Mouse (Mus musculus): ENCODE measurements around the gene Pdp2. TPM values are rescaled to one million over a fixed set of nuclear protein-coding genes. Genes with fewer than 3 reads are reported as not detected.

Gene Pdp2
- total RNA-seq, 4 experiments from 2014 or later: 9.0 to 11.6 (median 10.4) TPM

GRCm38 (mm10) chr8:104595773-104596536, 4.7 kb downstream of the Pdp2 start:
- no peak for DNase-seq (ENCODE audit: low spot score in 2 of 2)

GRCm38 (mm10) chr8:104597656-104598055, 6.4 kb downstream of the Pdp2 start:
- DNase-seq (ENCODE audit: low spot score in 2 of 2): no peak

GRCm38 (mm10) chr8:104598496-104598895, 7.2 kb downstream of the Pdp2 start:
- DNase-seq (ENCODE audit: low spot score in 2 of 2): no peak

GRCm38 (mm10) chr8:104601386-104601785, 10.1 kb downstream of the Pdp2 start:
- no peak for DNase-seq (ENCODE audit: low spot score in 2 of 2)

- no peak for DNase-seq (ENCODE audit: low spot score in 2 of 2)
Measured at GRCm38 (mm10) chr8:104601941-104602371, 10.7 kb downstream of the Pdp2 start.

GRCm38 (mm10) chr8:104602468-104603244, 11.4 kb downstream of the Pdp2 start:
- DNase-seq (ENCODE audit: low spot score in 2 of 2): peak; percentile 64 to 71

GRCm38 (mm10) chr8:104603245-104603593, 12.0 kb downstream of the Pdp2 start:
- DNase-seq (ENCODE audit: low spot score in 2 of 2): no peak

- DNase-seq (ENCODE audit: low spot score in 2 of 2): no peak
Measured at GRCm38 (mm10) chr8:104606329-104606728, 15.1 kb downstream of the Pdp2 start.

GRCm38 (mm10) chr8:104607944-104608343, 16.7 kb downstream of the Pdp2 start:
- DNase-seq (ENCODE audit: low spot score in 2 of 2): no peak

GRCm38 (mm10) chr8:104609222-104609621, 18.0 kb downstream of the Pdp2 start:
- no peak for DNase-seq (ENCODE audit: low spot score in 2 of 2)

GRCm38 (mm10) chr8:104610185-104610766, 19.0 kb downstream of the Pdp2 start:
- DNase-seq (ENCODE audit: low spot score in 2 of 2): no peak

GRCm38 (mm10) chr8:104611613-104612012, 20.4 kb downstream of the Pdp2 start:
- no peak for DNase-seq (ENCODE audit: low spot score in 2 of 2)

- no peak for DNase-seq (ENCODE audit: low spot score in 2 of 2)
Measured at GRCm38 (mm10) chr8:104613119-104613518, 21.9 kb downstream of the Pdp2 start.

- no peak for DNase-seq (ENCODE audit: low spot score in 2 of 2)
Measured at GRCm38 (mm10) chr8:104620765-104621164, 29.5 kb downstream of the Pdp2 start.

GRCm38 (mm10) chr8:104624161-104624560, 32.9 kb downstream of the Pdp2 start, which contains the start of gene Cdh16:
TSS of gene Cdh16 (minus strand) at chr8:104624396.
- no peak for DNase-seq (ENCODE audit: low spot score in 2 of 2)

- no peak for DNase-seq (ENCODE audit: low spot score in 2 of 2)
Measured at GRCm38 (mm10) chr8:104627065-104627740, 36.0 kb downstream of the Pdp2 start.

- DNase-seq (ENCODE audit: low spot score in 2 of 2): no peak
Measured at GRCm38 (mm10) chr8:104628402-104628801, 37.2 kb downstream of the Pdp2 start.

- peak in 1 of 2 experiments; percentile 7 for DNase-seq (ENCODE audit: low spot score in 2 of 2)
Measured at GRCm38 (mm10) chr8:104629306-104630110, 38.3 kb downstream of the Pdp2 start.

- no peak for DNase-seq (ENCODE audit: low spot score in 2 of 2)
Measured at GRCm38 (mm10) chr8:104630111-104630479, 38.8 kb downstream of the Pdp2 start.

- peak in 1 of 2 experiments; percentile 10 for DNase-seq (ENCODE audit: low spot score in 2 of 2)
Measured at GRCm38 (mm10) chr8:104630574-104630973, 39.3 kb downstream of the Pdp2 start.

Measured in left cerebral cortex, adult 8-10 months (tissue).